Mouse (Mus musculus) heart, adult 2 months (tissue): Measurements from ENCODE around the gene Aldh16a1. TPM values are rescaled to one million over a fixed set of nuclear protein-coding genes. Genes with fewer than 3 reads are reported as not detected.
"Not testable (repeated sequence)": the region's sequence is repeated elsewhere in the genome, so short reads cannot be mapped to it uniquely, and the experiment has no call there.

Experiments
- DNase-seq, 2 experiments: peaks; one replicate each; pipeline ENCODE4 v3.0.0; 2021
- H3K27ac ChIP-seq: fragments of 200-600 bp; 2 replicates; pipeline ENCODE4 v1.8.1; 2022
- H3K27me3 ChIP-seq: fragments of 200-500 bp; 2 replicates; pipeline ENCODE4 v1.6.1; 2012; ENCODE audit warnings: mild to moderate bottlenecking, low read length, inconsistent platforms, mixed read lengths; ENCODE audit not compliant: control insufficient read depth, insufficient read depth
- H3K36me3 ChIP-seq: fragments of 200-500 bp; 2 replicates; pipeline ENCODE4 v1.6.1; 2012; ENCODE audit warnings: low read length, inconsistent platforms; ENCODE audit not compliant: control insufficient read depth, insufficient read depth
- H3K4me1 ChIP-seq: fragments of 200-500 bp; 2 replicates; pipeline ENCODE4 v1.6.1; 2011; ENCODE audit warnings: low read length; ENCODE audit not compliant: control insufficient read depth, insufficient read depth
- H3K4me3 ChIP-seq: fragments of 200-600 bp; 2 replicates; pipeline ENCODE4 v1.8.1; 2022
- H3K79me2 ChIP-seq: fragments of 200-500 bp; replicated peaks from 2 replicates; pipeline ENCODE4 v1.6.1; 2012; ENCODE audit warnings: mild to moderate bottlenecking, inconsistent platforms, low read length, moderate library complexity, mixed read lengths; ENCODE audit not compliant: control insufficient read depth, insufficient read depth
- H3K9ac ChIP-seq: fragments of 200-500 bp; 2 replicates; pipeline ENCODE4 v1.6.1; 2012; ENCODE audit warnings: low read depth, mild to moderate bottlenecking, control low read depth, inconsistent platforms, low read length, mixed read lengths
- CTCF ChIP-seq: fragments of 200-600 bp; IDR thresholded peaks from 2 replicates; pipeline ENCODE4 v1.8.1; 2022; ENCODE audit warnings: antibody characterized with exemption, mild to moderate bottlenecking, moderate library complexity
- EP300 ChIP-seq: fragments of 200-500 bp; IDR thresholded peaks from 2 replicates; pipeline ENCODE4 v1.6.1; 2011; ENCODE audit warnings: low read depth, low read length, control low read depth; ENCODE audit not compliant: insufficient read depth
- POLR2A ChIP-seq: fragments of 200-500 bp; IDR thresholded peaks from 2 replicates; pipeline ENCODE4 v1.6.1; 2011; ENCODE audit warnings: mild to moderate bottlenecking, low read depth, low read length, control low read depth; ENCODE audit not compliant: insufficient read depth
- WGBS: fragments of 180-500 bp; shearing (Covaris S2); methylation state at CpG from one replicate; pipeline ENCODE4 v1.1.7; 2018; 5-methylcytosine and 5-hydroxymethylcytosine counted together
- intact Hi-C: fragments of 180-260 bp; cut with DNase I; formaldehyde crosslinking; loops from one replicate; pipeline ENCODE4 v1.15.1; 2025
- polyA plus RNA-seq: library from polyadenylated mRNA; depleted of rRNA; stranded (reverse); fragments of >200 nt; gene quantifications from 2 replicates; pipeline ENCODE4 v1.2.3, GENCODE M21; 2012
- total RNA-seq, 2 experiments: library from RNA; stranded (reverse); gene quantifications; 2 replicates each; pipeline ENCODE4 v1.2.3; 2021

Aldh16a1 gene
- total and polyA plus RNA-seq, 3 experiments = 19.7 to 25.1 (median 23.5) TPM

GRCm38 (mm10) chr7:45126844-45127699 lies 27.3 kb downstream of the Aldh16a1 start:
- no peak for DNase-seq
- intact Hi-C loops = no loop called here
- TF ChIP-seq EP300 (no peak), POLR2A (no peak), CTCF (peak; percentile 34)
- H3K79me2 ChIP-seq = no peaks in the 10 kb centered on the region; the same call in 1 of the 2 replicates
- H3K27ac ChIP-seq = peak overlapping the region; percentile 97; the same call in 1 of the 2 replicates
- no peaks in the 10 kb centered on the region for H3K27me3 ChIP-seq
- peaks cover 9% of the 10 kb centered on the region for H3K4me1 ChIP-seq
- H3K9ac ChIP-seq = peak overlapping the region; percentile 95; the same call in 1 of the 2 replicates
- peaks cover 15% of the 10 kb centered on the region for H3K36me3 ChIP-seq
- peak overlapping the region; percentile 92 for H3K4me3 ChIP-seq
- 25% methylated on average over 21 of the region's 21 CpGs for WGBS

DNA sequence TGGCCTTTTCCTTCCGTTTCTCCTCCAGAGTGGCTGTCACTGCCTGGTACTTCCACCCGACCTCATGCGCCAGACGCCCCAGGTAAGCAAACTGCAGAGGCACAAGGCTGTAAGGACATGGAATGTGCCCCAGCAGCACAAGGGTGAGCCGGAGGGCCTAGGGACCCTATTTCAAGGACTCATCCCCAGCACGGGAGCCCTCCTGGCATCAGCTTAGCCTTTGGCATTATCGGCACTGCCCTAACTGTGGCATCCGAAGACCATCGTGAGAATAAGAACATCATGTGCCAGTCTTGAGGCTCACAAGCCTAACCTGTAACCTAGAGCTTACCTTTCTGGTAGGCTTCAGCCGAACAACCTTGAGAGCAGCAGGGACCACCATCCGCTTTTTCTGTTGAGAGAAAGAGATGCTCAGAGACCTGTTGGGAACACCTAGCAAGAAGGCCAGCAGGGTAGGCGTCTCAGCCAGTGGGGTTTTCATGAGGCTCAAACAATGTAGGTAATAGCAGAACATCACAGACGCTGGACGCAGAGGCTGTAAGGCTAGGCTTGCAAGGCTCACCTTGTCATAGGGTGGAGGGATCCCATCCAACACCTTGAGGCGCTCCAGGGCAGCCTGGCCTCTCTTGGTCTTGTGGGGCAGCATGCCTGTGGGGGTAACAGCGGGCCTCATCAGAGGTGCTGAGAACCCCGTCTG lies 28.1 kb downstream of the Aldh16a1 start:
- H3K27ac ChIP-seq = no peak overlapping the region
- no peak for TF ChIP-seq EP300

DNA sequence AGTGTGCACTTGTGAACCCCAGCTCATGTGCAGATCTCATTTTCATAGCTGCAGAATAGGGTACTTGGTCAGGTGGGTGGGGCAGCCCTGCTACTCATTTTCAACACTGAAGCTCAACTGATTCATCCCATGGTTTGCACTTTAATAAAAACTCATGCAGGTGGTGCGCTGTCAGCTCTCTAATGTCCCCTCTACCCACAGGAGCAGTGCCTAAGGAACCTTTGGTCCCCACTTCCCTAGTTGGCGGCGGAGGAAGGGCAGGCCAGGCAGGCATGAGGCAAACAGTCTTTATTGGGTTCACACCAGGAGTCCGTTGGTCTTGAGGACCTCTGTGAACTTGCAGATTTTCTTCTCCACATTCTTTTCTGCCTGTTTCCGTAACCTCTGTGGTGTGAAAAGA lies 28.7 kb downstream of the Aldh16a1 start:
- DNase-seq, H3K27ac ChIP-seq, H3K4me3 ChIP-seq, H3K79me2 ChIP-seq, intact Hi-C loops, H3K9ac ChIP-seq, H3K27me3 ChIP-seq: not testable (repeated sequence)
- Histone ChIP-seq H3K36me3 (peaks cover 17% of the 10 kb centered on the region), H3K4me1 (peaks cover 15% of the 10 kb centered on the region)
- 86% methylated on average over 5 of the region's 5 CpGs for WGBS

More for the DNA sequence above, 28.1 kb downstream of the Aldh16a1 start:
- intact Hi-C loops = no loop called here
- 75% methylated on average over 17 of the region's 17 CpGs for WGBS
- no peak overlapping the region for H3K4me3 ChIP-seq
- no peaks in the 10 kb centered on the region for H3K27me3 ChIP-seq
- no peak overlapping the region for H3K9ac ChIP-seq
- DNase-seq = no peak
- H3K4me1 ChIP-seq = peaks cover 12% of the 10 kb centered on the region
- H3K36me3 ChIP-seq = peaks cover 17% of the 10 kb centered on the region
- no peaks in the 10 kb centered on the region; the same call in 1 of the 2 replicates for H3K79me2 ChIP-seq

GRCm38 (mm10) chr7:45125144-45125600 lies 29.2 kb downstream of the Aldh16a1 start:
- H3K79me2 ChIP-seq = no peaks in the 10 kb centered on the region; the same call in 1 of the 2 replicates
- H3K9ac ChIP-seq = no peak overlapping the region
- H3K27me3 ChIP-seq = no peaks in the 10 kb centered on the region
- WGBS = 62% methylated on average over 7 of the region's 7 CpGs
- no peak overlapping the region for H3K27ac ChIP-seq
- peaks cover 17% of the 10 kb centered on the region for H3K36me3 ChIP-seq
- TF ChIP-seq POLR2A (peak; percentile 32; the same call in 1 of the 2 replicates), CTCF (no peak), EP300 (no peak)
- H3K4me1 ChIP-seq = peaks cover 15% of the 10 kb centered on the region
- no peak for DNase-seq
- H3K4me3 ChIP-seq = no peak overlapping the region
- intact Hi-C loops = no loop called here

- Histone ChIP-seq H3K9ac (peak within 1 kb of the TSS; percentile 79), H3K4me1 (peaks cover 15% of the 10 kb centered on the region), H3K79me2 (no peaks in the 10 kb centered on the region; the same call in 1 of the 2 replicates), H3K36me3 (peaks cover 17% of the 10 kb centered on the region), H3K27ac (peak within 1 kb of the TSS; percentile 93), H3K4me3 (peak within 1 kb of the TSS; percentile 94), H3K27me3 (no peaks in the 10 kb centered on the region)
- intact Hi-C loops = loop anchor here (5.0 kb wide), 1 partner anchor 107 kb away; the partner anchor contains the start of genes Rras and Scaf1
- DNase-seq = peak; percentile 98 to 99
- TF ChIP-seq EP300 (peak; percentile 89), POLR2A (peak; percentile 87), CTCF (peak; percentile 53)
- 2% methylated on average over 59 of the region's 59 CpGs for WGBS
Observed at GRCm38 (mm10) chr7:45124224-45125143, 29.9 kb downstream of the Aldh16a1 start, which contains the start of gene Rps11. Rps11 (minus strand) TSS chr7:45124439.
